Mouse (Mus musculus): ENCODE measurements around the gene Plekhg6. TPM values are rescaled to one million over a fixed set of nuclear protein-coding genes. Genes with fewer than 3 reads are reported as not detected.

Gene Plekhg6
- polyA plus RNA-seq, 1 experiment from 2014 or later, result 31.4 TPM

- H3K9ac ChIP-seq (ENCODE audit: low read depth, low read length), result peak within 1 kb of the TSS; percentile 84
- no peaks in the 10 kb centered on the region for H3K27me3 ChIP-seq (replicated peaks; ENCODE audit: control insufficient read depth, insufficient read depth, low read length)
- 8% methylated on average over 22 of the region's 22 CpGs for WGBS
- ATAC-seq, result no peak
- peaks cover 13% of the 10 kb centered on the region; the same call in 1 of the 2 replicates for H3K36me3 ChIP-seq (ENCODE audit: control insufficient read depth, insufficient read depth)
- H3K4me3 ChIP-seq (ENCODE audit: low read depth, low read length), result peak within 1 kb of the TSS; percentile 81
- peaks cover 23% of the 10 kb centered on the region for H3K4me1 ChIP-seq (replicated peaks; ENCODE audit: control insufficient read depth, insufficient read depth, low read length)
- no peaks in the 10 kb centered on the region for H3K9me3 ChIP-seq (ENCODE audit: control insufficient read depth)
- no peak for TF ChIP-seq CTCF (IDR thresholded peaks at IDR 0.05; ENCODE audit: low read depth)
- H3K4me2 ChIP-seq (replicated peaks; ENCODE audit: low read depth), result peak within 1 kb of the TSS; percentile 81
- peak within 1 kb of the TSS; percentile 89 for H3K27ac ChIP-seq (ENCODE audit: low read depth, low read length)
Observed at GRCm38 (mm10) chr6:125348721-125349574, 31.6 kb downstream of the Plekhg6 start, which contains the start of gene Tnfrsf1a. Tnfrsf1a (plus strand) TSS chr6:125349362.

GRCm38 (mm10) chr6:125346029-125346428 lies 34.6 kb downstream of the Plekhg6 start:
- H3K36me3 ChIP-seq (ENCODE audit: control insufficient read depth, insufficient read depth), result no peaks in the 10 kb centered on the region
- no peak overlapping the region for H3K9ac ChIP-seq (ENCODE audit: low read depth, low read length)
- peak overlapping the region; percentile 51 for H3K27ac ChIP-seq (ENCODE audit: low read depth, low read length)
- TF ChIP-seq CTCF (IDR thresholded peaks at IDR 0.05; ENCODE audit: low read depth), result no peak
- no peak overlapping the region for H3K4me2 ChIP-seq (replicated peaks; ENCODE audit: low read depth)
- peak; percentile 82 for ATAC-seq
- H3K9me3 ChIP-seq (ENCODE audit: control insufficient read depth), result no peaks in the 10 kb centered on the region
- no peaks in the 10 kb centered on the region for H3K27me3 ChIP-seq (replicated peaks; ENCODE audit: control insufficient read depth, insufficient read depth, low read length)
- no peak overlapping the region for H3K4me3 ChIP-seq (ENCODE audit: low read depth, low read length)
- peaks cover 25% of the 10 kb centered on the region for H3K4me1 ChIP-seq (replicated peaks; ENCODE audit: control insufficient read depth, insufficient read depth, low read length)
- WGBS, result 41% methylated on average over 2 of the region's 2 CpGs

GRCm38 (mm10) chr6:125345625-125346024 lies 35.0 kb downstream of the Plekhg6 start:
- Histone ChIP-seq H3K4me3 (ENCODE audit: low read depth, low read length) (no peak overlapping the region), H3K4me1 (replicated peaks; ENCODE audit: control insufficient read depth, insufficient read depth, low read length) (peaks cover 25% of the 10 kb centered on the region), H3K9ac (ENCODE audit: low read depth, low read length) (no peak overlapping the region), H3K27ac (ENCODE audit: low read depth, low read length) (peak overlapping the region; percentile 89), H3K27me3 (replicated peaks; ENCODE audit: control insufficient read depth, insufficient read depth, low read length) (no peaks in the 10 kb centered on the region), H3K36me3 (ENCODE audit: control insufficient read depth, insufficient read depth) (no peaks in the 10 kb centered on the region), H3K9me3 (ENCODE audit: control insufficient read depth) (no peaks in the 10 kb centered on the region), H3K4me2 (replicated peaks; ENCODE audit: low read depth) (no peak overlapping the region)
- peak; percentile 81 for ATAC-seq
- WGBS, result 48% methylated on average over 1 of the region's 1 CpGs
- no peak for TF ChIP-seq CTCF (IDR thresholded peaks at IDR 0.05; ENCODE audit: low read depth)

GRCm38 (mm10) chr6:125344866-125345265 lies 35.7 kb downstream of the Plekhg6 start:
- H3K9ac ChIP-seq (ENCODE audit: low read depth, low read length), result no peak overlapping the region
- H3K27ac ChIP-seq (ENCODE audit: low read depth, low read length), result peak overlapping the region; percentile 89
- ATAC-seq, result no peak

GRCm38 (mm10) chr6:125344084-125344483 lies 36.5 kb downstream of the Plekhg6 start:
- Histone ChIP-seq H3K4me3 (ENCODE audit: low read depth, low read length) (no peak overlapping the region), H3K4me1 (replicated peaks; ENCODE audit: control insufficient read depth, insufficient read depth, low read length) (peaks cover 24% of the 10 kb centered on the region), H3K4me2 (replicated peaks; ENCODE audit: low read depth) (no peak overlapping the region), H3K9ac (ENCODE audit: low read depth, low read length) (no peak overlapping the region), H3K36me3 (ENCODE audit: control insufficient read depth, insufficient read depth) (no peaks in the 10 kb centered on the region), H3K27ac (ENCODE audit: low read depth, low read length) (peak overlapping the region; percentile 64), H3K9me3 (ENCODE audit: control insufficient read depth) (no peaks in the 10 kb centered on the region), H3K27me3 (replicated peaks; ENCODE audit: control insufficient read depth, insufficient read depth, low read length) (no peaks in the 10 kb centered on the region)
- 23% methylated on average over 8 of the region's 8 CpGs for WGBS
- no peak for ATAC-seq
- TF ChIP-seq CTCF (IDR thresholded peaks at IDR 0.05; ENCODE audit: low read depth), result no peak

More at GRCm38 (mm10) chr6:125344866-125345265, 35.7 kb downstream of the Plekhg6 start:
- no peaks in the 10 kb centered on the region for H3K36me3 ChIP-seq (ENCODE audit: control insufficient read depth, insufficient read depth)
- WGBS, result 38% methylated on average over 4 of the region's 4 CpGs
- no peak overlapping the region for H3K4me2 ChIP-seq (replicated peaks; ENCODE audit: low read depth)
- no peak for TF ChIP-seq CTCF (IDR thresholded peaks at IDR 0.05; ENCODE audit: low read depth)
- H3K4me1 ChIP-seq (replicated peaks; ENCODE audit: control insufficient read depth, insufficient read depth, low read length), result peaks cover 25% of the 10 kb centered on the region
- no peaks in the 10 kb centered on the region for H3K27me3 ChIP-seq (replicated peaks; ENCODE audit: control insufficient read depth, insufficient read depth, low read length)
- no peak overlapping the region for H3K4me3 ChIP-seq (ENCODE audit: low read depth, low read length)
- no peaks in the 10 kb centered on the region for H3K9me3 ChIP-seq (ENCODE audit: control insufficient read depth)

GRCm38 (mm10) chr6:125342198-125342597 lies 38.4 kb downstream of the Plekhg6 start:
- Histone ChIP-seq H3K9ac (ENCODE audit: low read depth, low read length) (no peak overlapping the region), H3K4me2 (replicated peaks; ENCODE audit: low read depth) (peak overlapping the region; percentile 47), H3K27me3 (replicated peaks; ENCODE audit: control insufficient read depth, insufficient read depth, low read length) (no peaks in the 10 kb centered on the region), H3K9me3 (ENCODE audit: control insufficient read depth) (no peaks in the 10 kb centered on the region), H3K4me3 (ENCODE audit: low read depth, low read length) (no peak overlapping the region), H3K27ac (ENCODE audit: low read depth, low read length) (peak overlapping the region; percentile 64), H3K4me1 (replicated peaks; ENCODE audit: control insufficient read depth, insufficient read depth, low read length) (peaks cover 22% of the 10 kb centered on the region), H3K36me3 (ENCODE audit: control insufficient read depth, insufficient read depth) (no peaks in the 10 kb centered on the region)
- no peak for TF ChIP-seq CTCF (IDR thresholded peaks at IDR 0.05; ENCODE audit: low read depth)
- no peak for ATAC-seq
- WGBS, result 53% methylated on average over 3 of the region's 3 CpGs

All from intestine, postnatal 0 days (tissue).